Mouse (Mus musculus) MEL (cell line): Measurements from ENCODE around the gene Vmp1. TPM values are rescaled to one million over a fixed set of nuclear protein-coding genes. Genes with fewer than 3 reads are reported as not detected.
A peak's percentile ranks its signal among the peaks of the same experiment; 100 is the strongest.

Experiments
- DNase-seq: peaks from one replicate; pipeline ENCODE4 v3.0.0; 2011; ENCODE audit warnings: low read depth, low spot score
- H3K27ac ChIP-seq: 2 replicates; pipeline ENCODE4 v1.5.1; 2012; ENCODE audit warnings: low read depth, mild to moderate bottlenecking, control low read depth, low read length, moderate library complexity; ENCODE audit not compliant: control insufficient read depth
- H3K27me3 ChIP-seq, 2 experiments: fragments of 150-350 bp in 1 of 2; sonication (generic) in 1 of 2; 2 replicates each; pipeline ENCODE4 v1.6.1; 2012; ENCODE audit warnings: low read length in 2 of 2, mild to moderate bottlenecking in 2 of 2, improper control_type of control experiment in 1 of 2, moderate library complexity in 1 of 2; ENCODE audit not compliant: insufficient read depth in 2 of 2, control insufficient read depth in 1 of 2
- H3K36me3 ChIP-seq, 2 experiments: 2 replicates each; pipeline ENCODE4 v1.6.1; 2012 to 2014; ENCODE audit warnings: low read length in 2 of 2, improper control_type of control experiment in 1 of 2, inconsistent platforms in 1 of 2, mild to moderate bottlenecking in 1 of 2; ENCODE audit not compliant: insufficient read depth in 2 of 2, control insufficient read depth in 1 of 2
- H3K4me1 ChIP-seq, 2 experiments: fragments of 150-350 bp in 1 of 2; sonication (generic) in 1 of 2; 2 replicates each; pipeline ENCODE4 v1.6.1; 2012; ENCODE audit warnings: low read length in 2 of 2, improper control_type of control experiment in 1 of 2, mild to moderate bottlenecking in 1 of 2; ENCODE audit not compliant: insufficient read depth in 2 of 2, control insufficient read depth in 1 of 2
- H3K4me3 ChIP-seq, 2 experiments: fragments of 150-350 bp in 1 of 2; sonication (generic) in 1 of 2; 2 replicates each; pipeline ENCODE4 v1.5.1; 2012; ENCODE audit warnings: low read depth in 2 of 2, low read length in 2 of 2, mild to moderate bottlenecking in 2 of 2, moderate library complexity in 2 of 2, control low read depth in 1 of 2, improper control_type of control experiment in 1 of 2; ENCODE audit not compliant: control insufficient read depth in 1 of 2, insufficient read depth in 1 of 2
- H3K79me2 ChIP-seq: 2 replicates; pipeline ENCODE4 v1.6.1; 2012; ENCODE audit warnings: mild to moderate bottlenecking, low read length, moderate library complexity; ENCODE audit not compliant: control insufficient read depth, poor library complexity, insufficient read depth
- H3K9ac ChIP-seq: 2 replicates; pipeline ENCODE4 v1.6.1; 2012; ENCODE audit warnings: low read depth, mild to moderate bottlenecking, control low read depth, low read length, moderate library complexity; ENCODE audit not compliant: control insufficient read depth, poor library complexity, severe bottlenecking
- H3K9me3 ChIP-seq: fragments of 150-350 bp; sonication (generic); replicated peaks from 2 replicates; pipeline ENCODE4 v1.6.1; 2012; ENCODE audit warnings: mild to moderate bottlenecking, low read length, improper control_type of control experiment, moderate library complexity; ENCODE audit not compliant: insufficient read depth
- CHD1 ChIP-seq: IDR thresholded peaks from 2 replicates; pipeline ENCODE4 v1.6.1; 2012; ENCODE audit warnings: low read depth, mild to moderate bottlenecking, inconsistent platforms, low read length, improper control_type of control experiment
- E2F4 ChIP-seq: IDR thresholded peaks from 2 replicates; pipeline ENCODE4 v1.6.1; 2011; ENCODE audit warnings: low read depth, low read length, improper control_type of control experiment, borderline replicate concordance
- ELF1 ChIP-seq: IDR thresholded peaks from 2 replicates; pipeline ENCODE4 v1.6.1; 2014; ENCODE audit warnings: low read depth, mild to moderate bottlenecking, inconsistent platforms, low read length, improper control_type of control experiment, moderate library complexity
- ETS1 ChIP-seq: IDR thresholded peaks from 2 replicates; pipeline ENCODE4 v1.6.1; 2012; ENCODE audit warnings: low read depth, mild to moderate bottlenecking, inconsistent platforms, low read length, improper control_type of control experiment, moderate library complexity
- GATA1 ChIP-seq: IDR thresholded peaks from 2 replicates; pipeline ENCODE4 v1.6.1; 2011; ENCODE audit warnings: low read depth, low read length, improper control_type of control experiment
- HCFC1 ChIP-seq: IDR thresholded peaks from 2 replicates; pipeline ENCODE4 v1.6.1; 2012; ENCODE audit warnings: low read depth, mild to moderate bottlenecking, inconsistent platforms, low read length, improper control_type of control experiment, moderate library complexity
- JUND ChIP-seq: IDR thresholded peaks from 2 replicates; pipeline ENCODE4 v1.6.1; 2011; ENCODE audit warnings: low read depth, mild to moderate bottlenecking, improper control_type of control experiment, low read length
- KAT2A ChIP-seq: conservative IDR thresholded peaks from 2 replicates; pipeline ENCODE4 v1.6.1; 2012; ENCODE audit warnings: low read depth, low read length, improper control_type of control experiment, inconsistent platforms
- MAX ChIP-seq: IDR thresholded peaks from 2 replicates; pipeline ENCODE4 v1.6.1; 2011; ENCODE audit warnings: low read length, improper control_type of control experiment
- NELFE ChIP-seq: IDR thresholded peaks from 2 replicates; pipeline ENCODE4 v1.6.1; 2011; ENCODE audit warnings: low read depth, low read length, improper control_type of control experiment
- RCOR1 ChIP-seq: IDR thresholded peaks from 2 replicates; pipeline ENCODE4 v1.6.1; 2012; ENCODE audit warnings: low read depth, mild to moderate bottlenecking, inconsistent platforms, low read length, improper control_type of control experiment
- TAL1 ChIP-seq: IDR thresholded peaks from 2 replicates; pipeline ENCODE4 v1.6.1; 2012; ENCODE audit warnings: mild to moderate bottlenecking, inconsistent platforms, low read length, moderate library complexity, mixed read lengths
- TBP ChIP-seq: IDR thresholded peaks from 2 replicates; pipeline ENCODE4 v1.8.0; 2011; ENCODE audit warnings: low read depth, low read length, improper control_type of control experiment
- TCF12 ChIP-seq: IDR thresholded peaks from 2 replicates; pipeline ENCODE4 v1.6.1; 2014; ENCODE audit warnings: low read depth, mild to moderate bottlenecking, inconsistent platforms, low read length, improper control_type of control experiment, moderate library complexity
- USF2 ChIP-seq, 2 experiments: IDR thresholded peaks; 2 replicates each; pipeline ENCODE4 v1.6.1; 2011 to 2012; ENCODE audit warnings: improper control_type of control experiment in 2 of 2, low read length in 2 of 2, borderline replicate concordance in 1 of 2, inconsistent platforms in 1 of 2, low read depth in 1 of 2, mild to moderate bottlenecking in 1 of 2; ENCODE audit not compliant: insufficient read depth in 1 of 2
- ZC3H11A ChIP-seq: IDR thresholded peaks from 2 replicates; pipeline ENCODE4 v1.6.1; 2012; ENCODE audit warnings: low read depth, mild to moderate bottlenecking, inconsistent platforms, low read length, improper control_type of control experiment
- ZMIZ1 ChIP-seq: IDR thresholded peaks from 2 replicates; pipeline ENCODE4 v1.6.1; 2012; ENCODE audit warnings: low read depth, mild to moderate bottlenecking, inconsistent platforms, low read length, improper control_type of control experiment, moderate library complexity
- ZNF384 ChIP-seq: IDR thresholded peaks from 2 replicates; pipeline ENCODE4 v1.6.1; 2012; ENCODE audit warnings: low read depth, mild to moderate bottlenecking, inconsistent platforms, low read length, improper control_type of control experiment
- polyA plus RNA-seq, 2 experiments: library from polyadenylated mRNA; stranded (reverse) in 1 of 2; unstranded in 1 of 2; fragments of >175 nt in 1 of 2; fragments of >200 nt in 1 of 2; gene quantifications; 2 replicates each; pipeline versions ENCODE4 v1.2.1 to v1.2.4; 2012; ENCODE audit warnings: low replicate concordance in 2 of 2, low read depth in 1 of 2; ENCODE audit not compliant: insufficient read length in 2 of 2, insufficient read depth in 1 of 2, missing spikeins in 1 of 2
- total RNA-seq: library from RNA; depleted of rRNA; stranded (reverse); fragments of 300-350 nt; gene quantifications from 2 replicates; pipeline ENCODE4 v1.2.3, GENCODE M21; 2012

Gene Vmp1
- total and polyA plus RNA-seq, 3 experiments: 61.8 to 94.9 TPM; not detected in 1

- TF ChIP-seq ZMIZ1: no peak
- no peak for TF ChIP-seq TCF12
- peak; percentile 14; the same call in 1 of the 2 replicates for TF ChIP-seq TBP
- TF ChIP-seq USF2 (IDR thresholded peaks at IDR 0.05; ENCODE audit: borderline replicate concordance in 1 of 2, insufficient read depth in 1 of 2, low read depth in 1 of 2, low read length in 2 of 2): no peak
- TF ChIP-seq ETS1: 0 out of 2 replicates have a peak, but pooled peaks have one; percentile 28
- H3K4me1 ChIP-seq: peaks cover 29 to 35% of the 10 kb centered on the region in 2 experiments
- no peak overlapping the region for H3K9ac ChIP-seq
- no peak overlapping the region for H3K4me3 ChIP-seq
- H3K9me3 ChIP-seq: no peaks in the 10 kb centered on the region
- H3K27me3 ChIP-seq: no peaks in the 10 kb centered on the region
- peak overlapping the region; percentile 100 for H3K27ac ChIP-seq
- H3K79me2 ChIP-seq: peaks cover 6% of the 10 kb centered on the region
- H3K36me3 ChIP-seq: peaks cover 0 to 56% of the 10 kb centered on the region in 2 experiments; a peak in 2 of 4 replicates
- peak; percentile 56 for DNase-seq
Observed at GRCm38 (mm10) chr11:86591301-86591845, 92.3 kb downstream of the Vmp1 start.

- Histone ChIP-seq H3K27ac (no peak overlapping the region), H3K27me3 (no peaks in the 10 kb centered on the region), H3K4me1 (peaks cover 29 to 35% of the 10 kb centered on the region in 2 experiments), H3K4me3 (no peak overlapping the region), H3K9me3 (no peaks in the 10 kb centered on the region), H3K9ac (no peak overlapping the region), H3K36me3 (peaks cover 0 to 54% of the 10 kb centered on the region in 2 experiments; a peak in 2 of 4 replicates), H3K79me2 (peaks cover 12% of the 10 kb centered on the region)
- no peak for DNase-seq
- no peak for TF ChIP-seq E2F4
- no peak for TF ChIP-seq MAX
- TF ChIP-seq KAT2A: no peak
- TF ChIP-seq RCOR1: no peak
- TF ChIP-seq ZC3H11A: no peak
- TF ChIP-seq ZNF384: no peak
- TF ChIP-seq TAL1: no peak
- TF ChIP-seq JUND: no peak
- no peak for TF ChIP-seq NELFE
- no peak for TF ChIP-seq CHD1
- no peak for TF ChIP-seq HCFC1
- no peak for TF ChIP-seq GATA1
- no peak for TF ChIP-seq ELF1
Observed at GRCm38 (mm10) chr11:86590579-86590978, 93.1 kb downstream of the Vmp1 start.
